Mouse (Mus musculus) liver, adult (tissue): ENCODE data around the gene Olfr338.

Experiments used
- GATA4 ChIP-seq: IDR thresholded peaks from 2 replicates; pipeline ENCODE4 v1.6.1; 2014; ENCODE audit warnings: mild to moderate bottlenecking, low read length; ENCODE audit not compliant: insufficient replicate concordance

Gene Olfr338

DNA sequence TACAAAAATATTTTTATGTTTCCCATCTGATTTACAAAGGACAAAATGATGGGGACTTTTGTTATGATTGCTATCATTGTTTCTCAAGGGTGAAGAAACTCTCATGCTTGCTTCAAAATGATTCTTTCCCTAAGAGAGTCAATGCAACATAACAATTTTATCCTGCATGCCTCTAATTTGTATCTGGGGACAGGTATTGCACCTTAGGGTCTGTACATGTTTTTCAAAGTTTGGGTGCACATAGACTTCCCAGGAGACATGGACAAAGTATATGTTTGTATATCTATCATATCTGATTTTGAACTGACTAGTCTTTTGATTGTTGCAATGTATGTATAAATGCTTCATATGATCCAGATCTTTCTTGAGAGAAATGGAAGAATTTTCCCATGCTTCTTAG lies at the start of gene Olfr338:
Gene Olfr338 (plus strand): TSS at position 301 of the 400 bp plus-strand sequence.
- no peak for TF ChIP-seq GATA4

DNA sequence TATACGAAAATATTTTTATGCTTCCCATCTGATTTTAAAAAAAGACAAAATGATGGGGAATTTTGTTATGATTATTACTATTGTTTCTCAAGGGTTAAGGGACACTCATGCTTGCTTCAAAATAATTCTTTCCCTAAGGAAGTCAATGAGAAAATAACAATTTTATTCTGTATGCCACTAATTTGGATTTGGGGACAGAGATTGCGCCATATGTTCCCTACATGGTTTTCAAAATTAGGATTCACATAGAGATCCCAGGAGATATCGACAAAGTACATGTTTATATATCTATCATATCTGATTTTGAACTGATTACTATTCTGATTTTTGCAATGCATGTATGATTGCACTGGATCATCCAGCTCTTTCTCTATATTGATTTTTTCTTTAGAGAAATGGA lies 45.3 kb downstream of the Olfr338 start, which contains the start of gene Olfr339:
Gene Olfr339 (plus strand): TSS at position 301 of the 400 bp plus-strand sequence.
- no peak for TF ChIP-seq GATA4
